In the genomic region with DNA sequence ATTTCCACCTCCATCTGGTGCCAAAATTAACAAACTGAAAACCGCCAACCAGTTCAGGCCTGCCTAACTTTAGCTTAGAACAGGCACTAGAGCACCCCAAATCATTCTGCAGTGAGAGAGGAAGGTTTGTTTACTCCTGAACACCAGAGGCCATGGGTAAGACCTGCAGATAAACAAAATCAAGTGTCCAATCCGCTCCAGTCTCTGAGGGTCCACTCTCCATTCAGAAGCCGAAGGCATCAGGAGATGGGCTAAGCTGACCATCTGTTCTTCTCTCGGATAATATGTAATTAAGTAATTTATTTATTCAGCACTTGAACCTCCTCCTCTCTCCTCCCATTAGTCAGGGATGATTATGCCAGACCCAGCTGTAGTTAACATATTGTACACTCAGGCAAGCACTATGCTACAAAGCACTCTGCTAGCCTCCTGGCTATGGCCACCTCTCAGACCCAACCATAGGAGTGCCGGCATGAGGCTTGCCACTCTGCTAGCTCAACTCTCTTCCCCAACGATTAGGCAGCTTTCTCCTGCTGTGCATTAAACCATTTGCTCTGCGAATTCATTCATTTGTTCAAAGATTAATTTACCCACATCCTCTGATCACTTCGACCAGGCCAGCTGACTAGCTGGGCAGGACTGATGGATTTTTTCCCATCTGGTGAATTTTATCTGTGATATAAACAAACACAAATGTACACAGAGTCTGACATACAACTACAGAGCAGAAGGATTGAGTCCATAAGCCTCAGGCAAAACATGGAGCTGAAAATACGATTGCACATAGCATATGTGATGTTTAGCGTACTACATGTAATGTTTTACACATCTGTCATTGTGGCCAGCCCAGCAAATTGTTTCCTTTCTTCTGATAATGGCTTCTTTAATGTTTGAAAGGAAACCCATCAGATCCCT, we compare ENCODE assay signal across 12 mouse cellular contexts.
DNase-seq lines count a peak whose midpoint lies in the region; ATAC-seq and TF ChIP-seq lines count a peak whose summit lies in the region.
"Had no signal": no experiment of that assay in that cellular context is flagged by ENCODE, and none has a peak within 500 bp of the region (broad histone marks: within the 10 kb centered on the region; RNA-seq: fewer than 3 reads in every experiment).

No protein-coding gene starts in this region.

- peak overlapping the region; percentile 57 for H3K27ac ChIP-seq in layer of hippocampus, adult 2 months
- no peak overlapping the region for H3K27ac ChIP-seq in forebrain, embryonic 14.5 days (ENCODE audit: low read depth, low read length)
- 0 out of 2 replicates have a peak overlapping the region, but pooled peaks have one; percentile 17 for H3K27ac ChIP-seq in midbrain, embryonic 10.5 days (replicated peaks)
- H3K27ac ChIP-seq: limb, embryonic 15.5 days had no signal

- no peak overlapping the region for H3K4me2 ChIP-seq in forebrain, embryonic 14.5 days (ENCODE audit: low read length)
- H3K4me2 ChIP-seq: limb, embryonic 15.5 days had no signal

- intact Hi-C loops in heart, postnatal 14 days (cut with DNase I), result no loop called here

- no peaks in the 10 kb centered on the region for H3K36me3 ChIP-seq in forebrain, embryonic 14.5 days (ENCODE audit: control insufficient read depth, insufficient read depth, low read length)
- H3K36me3 ChIP-seq in midbrain, embryonic 10.5 days, result no peaks in the 10 kb centered on the region
- H3K36me3 ChIP-seq: limb, embryonic 15.5 days had no signal

- no peaks in the 10 kb centered on the region for H3K4me1 ChIP-seq in forebrain, embryonic 14.5 days (ENCODE audit: control insufficient read depth, insufficient read depth, low read length)
- no peaks in the 10 kb centered on the region for H3K4me1 ChIP-seq in midbrain, embryonic 10.5 days
- H3K4me1 ChIP-seq: limb, embryonic 15.5 days had no signal

- no peak overlapping the region for H3K4me3 ChIP-seq in layer of hippocampus, adult 2 months
- H3K4me3 ChIP-seq in forebrain, embryonic 14.5 days (ENCODE audit: low read depth, low read length), result no peak overlapping the region
- no peak overlapping the region for H3K4me3 ChIP-seq in midbrain, embryonic 10.5 days
- H3K4me3 ChIP-seq: limb, embryonic 15.5 days had no signal

- WGBS in forebrain, embryonic 14.5 days, result 52% methylated on average over 10 of the region's 10 CpGs
- WGBS in midbrain, embryonic 10.5 days, result 78% methylated on average over 10 of the region's 10 CpGs

- no peaks in the 10 kb centered on the region for H3K9me3 ChIP-seq in forebrain, embryonic 14.5 days (replicated peaks; ENCODE audit: control insufficient read depth, low read length)
- H3K9me3 ChIP-seq in midbrain, embryonic 10.5 days (replicated peaks), result no peaks in the 10 kb centered on the region
- H3K9me3 ChIP-seq: limb, embryonic 15.5 days had no signal

- peak in 1 of 2 experiments; percentile 8 for DNase-seq in layer of hippocampus, adult 2 months (ENCODE audit: low spot score in 2 of 2)
- no peak for DNase-seq in layer of hippocampus, adult 9-11 months
- DNase-seq in forebrain, embryonic 14.5 days (ENCODE audit: low spot score), result peak; percentile 66
- DNase-seq in midbrain, embryonic 10.5 days (ENCODE audit: low spot score), result no peak
- peak; percentile 77 for DNase-seq in retina, postnatal 1 day
- no peak for DNase-seq in heart, postnatal 14 days
- no peak for DNase-seq in frontal cortex, postnatal 10 days (ENCODE audit: low spot score in 2 of 2)
- DNase-seq: cerebellum, adult 18-20 months; gastrocnemius, postnatal 36 days; kidney, adult 8-10 months; right cerebral cortex, postnatal 4 days had no signal

- TF ChIP-seq CTCF in layer of hippocampus, adult 2 months (conservative IDR thresholded peaks at IDR 0.05), result no peak

- H3K9ac ChIP-seq in forebrain, embryonic 14.5 days (ENCODE audit: low read length), result no peak overlapping the region
- H3K9ac ChIP-seq: limb, embryonic 15.5 days had no signal

- peak; percentile 92 for ATAC-seq in forebrain, embryonic 14.5 days

- H3K27me3 ChIP-seq in forebrain, embryonic 14.5 days (replicated peaks; ENCODE audit: control insufficient read depth, insufficient read depth, low read length), result no peaks in the 10 kb centered on the region
- no peaks in the 10 kb centered on the region for H3K27me3 ChIP-seq in midbrain, embryonic 10.5 days (ENCODE audit: low read depth, poor library complexity, severe bottlenecking)
- H3K27me3 ChIP-seq: limb, embryonic 15.5 days had no signal

Comparison
In these comparisons a context has a peak if more than half of its experiments do, and no peak if none do; other contexts are left out.
1. DNase-seq: peak in forebrain, embryonic 14.5 days (single experiment) and retina, postnatal 1 day (single experiment); none in layer of hippocampus, adult 9-11 months (single experiment), midbrain, embryonic 10.5 days (single experiment), heart, postnatal 14 days (0 of 2) and frontal cortex, postnatal 10 days (0 of 2).